Mouse (Mus musculus) bone marrow macrophage, adult 2 months (primary cell): ENCODE measurements around the gene Vcpkmt.

Experiments
- CTCF ChIP-seq: IDR thresholded peaks from 2 replicates; pipeline ENCODE4 v1.5.1; 2012; ENCODE audit warnings: low read depth, mild to moderate bottlenecking, low read length, moderate library complexity
- POLR2A ChIP-seq: IDR thresholded peaks from 2 replicates; pipeline ENCODE4 v1.6.1; 2012; ENCODE audit warnings: mild to moderate bottlenecking, low read depth, low read length, borderline replicate concordance

DNA sequence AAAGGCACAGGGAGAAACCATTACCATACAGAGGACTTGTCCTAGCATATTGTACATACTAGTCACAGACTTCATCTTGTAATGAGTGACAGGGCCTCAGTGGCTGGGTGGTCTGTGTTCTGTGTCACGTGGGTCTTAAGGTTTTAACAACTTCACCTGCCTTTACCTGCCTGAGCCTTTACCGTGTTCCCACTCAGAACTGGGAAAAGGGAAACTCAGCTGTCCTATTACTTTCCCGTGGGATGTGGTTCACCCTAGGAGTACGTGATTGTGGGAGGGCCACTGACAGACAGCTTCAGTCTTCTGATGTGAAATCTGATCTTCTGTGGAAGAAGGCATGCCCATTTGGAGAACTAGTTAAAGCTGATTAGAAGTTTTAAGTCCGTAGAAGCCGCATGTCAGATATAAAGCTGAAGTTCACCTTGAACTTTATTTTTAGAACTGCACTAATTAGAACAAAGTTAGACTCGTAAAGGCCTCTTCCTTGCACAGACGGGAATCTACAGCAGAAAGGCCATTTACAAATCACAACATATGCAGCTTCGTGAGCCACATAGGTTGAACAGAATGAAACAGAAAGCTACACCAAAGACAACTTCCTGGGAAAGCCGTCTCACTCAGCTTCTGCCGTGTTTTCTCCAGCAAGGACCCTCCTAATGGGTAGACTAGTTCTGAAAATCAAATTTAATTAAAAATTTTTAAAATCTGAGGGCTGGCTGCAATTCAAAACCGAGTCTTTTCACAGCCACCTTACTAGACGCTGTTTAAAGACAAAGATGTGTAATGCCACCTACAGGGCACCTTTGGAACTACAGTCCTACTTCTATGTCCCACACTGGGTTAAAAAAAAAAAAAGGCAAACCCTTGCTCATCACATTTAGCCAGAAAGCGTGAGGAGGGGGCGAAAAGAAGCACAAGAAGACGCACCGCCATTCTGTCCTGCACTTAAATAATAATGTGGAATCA lies 8.6 kb downstream of the Vcpkmt start:
- no peak for TF ChIP-seq CTCF
- no peak for TF ChIP-seq POLR2A
